Mouse (Mus musculus) olfactory bulb, adult 2 months (tissue): ENCODE data around the gene Yif1b. TPM values are rescaled to one million over a fixed set of nuclear protein-coding genes. Genes with fewer than 3 reads are reported as not detected.

Experiments used
- H3K27ac ChIP-seq: fragments of 200-500 bp; 2 replicates; pipeline ENCODE4 v1.5.1; 2012; ENCODE audit warnings: low read depth, low read length; ENCODE audit not compliant: insufficient read depth
- H3K4me1 ChIP-seq: fragments of 200-500 bp; 2 replicates; pipeline ENCODE4 v1.6.1; 2012; ENCODE audit warnings: low read length; ENCODE audit not compliant: control insufficient read depth, insufficient read depth
- H3K4me3 ChIP-seq: fragments of 200-500 bp; 2 replicates; pipeline ENCODE4 v1.5.1; 2012; ENCODE audit warnings: mild to moderate bottlenecking, low read depth, low read length, moderate library complexity; ENCODE audit not compliant: insufficient read depth
- CTCF ChIP-seq: fragments of 200-500 bp; IDR thresholded peaks from 2 replicates; pipeline ENCODE4 v1.5.1; 2012; ENCODE audit warnings: low read depth, mild to moderate bottlenecking, low read length, moderate library complexity; ENCODE audit not compliant: insufficient read depth
- POLR2A ChIP-seq: fragments of 200-500 bp; IDR thresholded peaks from 2 replicates; pipeline ENCODE4 v1.6.1; 2012; ENCODE audit warnings: mild to moderate bottlenecking, low read depth, low read length, moderate library complexity; ENCODE audit not compliant: insufficient read depth
- WGBS: fragments of 180-500 bp; shearing (Covaris S2); methylation state at CpG from one replicate; pipeline ENCODE4 v1.1.7; 2018; 5-methylcytosine and 5-hydroxymethylcytosine counted together
- polyA plus RNA-seq: library from polyadenylated mRNA; stranded (reverse); fragments of >200 nt; gene quantifications from 2 replicates; pipeline ENCODE4 v1.2.4, GENCODE M21; 2012; ENCODE audit warnings: low replicate concordance; ENCODE audit not compliant: missing spikeins, insufficient read depth, insufficient read length

Yif1b gene
- polyA plus RNA-seq, 1 experiment = not detected

- H3K4me1 ChIP-seq = peaks cover 6% of the 10 kb centered on the region
- no peak overlapping the region for H3K27ac ChIP-seq
- 86% methylated on average over 13 of the region's 13 CpGs for WGBS
- TF ChIP-seq POLR2A (no peak), CTCF (no peak)
- H3K4me3 ChIP-seq = no peak overlapping the region
Observed at GRCm38 (mm10) chr7:29294111-29294761, 56.1 kb downstream of the Yif1b start.

- Histone ChIP-seq H3K4me3 (no peak overlapping the region), H3K4me1 (0 out of 2 replicates have a peak, but pooled peaks cover 4% of the 10 kb centered on the region), H3K27ac (no peak overlapping the region)
- TF ChIP-seq CTCF (no peak), POLR2A (no peak)
- 83% methylated on average over 24 of the region's 24 CpGs for WGBS
Observed at GRCm38 (mm10) chr7:29295861-29296647, 57.9 kb downstream of the Yif1b start.

- no peak overlapping the region for H3K27ac ChIP-seq
- TF ChIP-seq CTCF (no peak), POLR2A (no peak)
- 0 out of 2 replicates have a peak, but pooled peaks cover 6% of the 10 kb centered on the region for H3K4me1 ChIP-seq
- 9% methylated on average over 10 of the region's 10 CpGs for WGBS
- no peak overlapping the region for H3K4me3 ChIP-seq
Observed at GRCm38 (mm10) chr7:29296998-29297397, 58.9 kb downstream of the Yif1b start.

Other genes starting within 250 kb of the Yif1b start
- not detected in 2 replicates for gene Ryr1, start 113.2 kb upstream of the Yif1b start, polyA plus RNA-seq
- not detected in 2 replicates for gene Rasgrp4, start 103.5 kb upstream of the Yif1b start, polyA plus RNA-seq
- not detected in 2 replicates for gene Fam98c, start 82.1 kb upstream of the Yif1b start, polyA plus RNA-seq
- not detected in 2 replicates for gene Ggn, start 68.1 kb upstream of the Yif1b start, polyA plus RNA-seq
- gene Spred3, start 67.9 kb upstream of the Yif1b start, polyA plus RNA-seq = not detected in 2 replicates
- not detected in 2 replicates for gene Psmd8, start 57.6 kb upstream of the Yif1b start, polyA plus RNA-seq
- gene Catsperg1, start 24.3 kb upstream of the Yif1b start, polyA plus RNA-seq = not detected in 2 replicates
- gene Kcnk6, start 5.8 kb upstream of the Yif1b start, polyA plus RNA-seq = not detected in 2 replicates
- gene 2200002D01Rik, start 10.1 kb downstream of the Yif1b start, polyA plus RNA-seq = not detected in 2 replicates
- gene Spint2, start 43.6 kb downstream of the Yif1b start, polyA plus RNA-seq = not detected in 2 replicates
- gene Ppp1r14a, start 51.0 kb downstream of the Yif1b start, polyA plus RNA-seq = not detected in 2 replicates
- gene Dpf1, start 65.6 kb downstream of the Yif1b start, polyA plus RNA-seq = not detected in 2 replicates